Mouse (Mus musculus): ENCODE results near the gene H2-Aa.

- TF ChIP-seq CTCF (IDR thresholded peaks at IDR 0.05) (no peak), EP300 (IDR thresholded peaks at IDR 0.05; ENCODE audit: insufficient read depth, low read depth, low read length) (no peak), POLR2A (IDR thresholded peaks at IDR 0.05; ENCODE audit: insufficient read depth, low read depth, low read length) (no peak)
These were observed 17.8 kb downstream of the H2-Aa start for GRCm38 (mm10) chr17:34269817-34270216.
